Mouse (Mus musculus) MN1 (cell line): Measurements from ENCODE around the gene Rgs9.
A peak's percentile ranks its signal among the peaks of the same experiment; 100 is the strongest.

Experiments used
- DNase-seq: peaks from one replicate; pipeline ENCODE4 v3.0.0-alpha.2; 2016; ENCODE audit warnings: low spot score

Rgs9 gene

DNA sequence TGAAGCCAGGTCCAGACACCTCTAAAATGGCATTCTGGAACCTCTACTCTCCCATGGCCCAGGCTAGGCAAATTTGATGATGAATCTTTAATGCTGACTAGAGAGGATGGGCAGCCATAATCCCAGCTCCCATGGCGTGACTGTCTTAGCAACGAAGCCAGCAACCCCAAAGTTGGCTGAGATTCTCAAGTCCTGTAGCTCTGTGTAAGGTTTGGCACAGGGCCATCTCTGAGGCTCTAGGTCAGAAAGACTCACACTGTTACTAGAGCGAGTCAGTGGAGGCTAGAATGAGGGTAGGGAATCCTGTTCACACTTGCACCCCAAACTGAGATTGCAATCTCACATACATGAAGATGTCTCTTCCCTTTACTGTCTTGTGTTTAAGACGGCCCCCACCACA lies 57.8 kb downstream of the Rgs9 start:
- peak; percentile 62 for DNase-seq

- DNase-seq = no peak
These were observed 59.3 kb downstream of the Rgs9 start for GRCm38 (mm10) chr11:109238671-109239070.

DNA sequence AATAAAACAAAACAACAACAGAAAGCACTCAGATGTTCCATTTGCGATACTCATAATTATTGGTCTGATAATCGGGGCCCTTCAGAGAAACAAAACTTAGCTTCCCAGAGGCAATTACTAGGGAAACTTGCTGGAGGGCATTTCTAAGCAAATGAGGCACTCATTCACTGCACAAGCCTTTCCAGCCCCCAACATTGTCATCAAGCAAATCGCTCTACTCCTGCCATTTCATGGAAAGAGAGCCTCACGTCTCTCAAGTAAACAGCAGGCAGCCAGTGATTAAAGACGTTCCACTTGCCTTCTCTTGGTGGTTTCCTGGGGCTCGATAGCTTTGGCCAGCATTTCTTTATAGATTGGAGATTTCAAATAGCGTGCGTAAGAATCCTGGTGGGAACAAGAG lies 60.1 kb downstream of the Rgs9 start:
- no peak for DNase-seq

- DNase-seq = no peak
These were observed 64.3 kb downstream of the Rgs9 start for GRCm38 (mm10) chr11:109233627-109234026.

GRCm38 (mm10) chr11:109232811-109233210 lies 65.1 kb downstream of the Rgs9 start:
- DNase-seq = no peak

DNA sequence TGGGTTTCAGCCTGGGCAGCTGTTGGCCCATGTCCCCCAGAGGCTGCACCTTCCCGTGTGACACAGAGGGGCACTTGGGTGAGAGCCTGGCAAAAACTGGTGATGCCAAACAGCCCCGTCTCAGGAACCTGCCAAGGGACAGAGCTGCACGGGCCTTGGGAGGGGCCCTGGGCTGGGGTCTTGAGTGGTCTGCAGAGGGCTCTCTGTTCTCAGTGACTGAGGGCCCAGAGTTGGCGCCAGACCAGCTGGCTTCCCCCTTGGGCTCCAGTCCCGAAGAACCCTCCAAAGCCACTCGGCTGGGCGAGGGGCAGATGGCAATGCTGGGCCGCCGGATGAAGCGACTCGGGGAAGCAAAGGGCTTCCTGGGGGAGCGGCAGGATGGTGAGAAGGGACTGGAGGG lies 70.8 kb downstream of the Rgs9 start:
- no peak for DNase-seq

DNA sequence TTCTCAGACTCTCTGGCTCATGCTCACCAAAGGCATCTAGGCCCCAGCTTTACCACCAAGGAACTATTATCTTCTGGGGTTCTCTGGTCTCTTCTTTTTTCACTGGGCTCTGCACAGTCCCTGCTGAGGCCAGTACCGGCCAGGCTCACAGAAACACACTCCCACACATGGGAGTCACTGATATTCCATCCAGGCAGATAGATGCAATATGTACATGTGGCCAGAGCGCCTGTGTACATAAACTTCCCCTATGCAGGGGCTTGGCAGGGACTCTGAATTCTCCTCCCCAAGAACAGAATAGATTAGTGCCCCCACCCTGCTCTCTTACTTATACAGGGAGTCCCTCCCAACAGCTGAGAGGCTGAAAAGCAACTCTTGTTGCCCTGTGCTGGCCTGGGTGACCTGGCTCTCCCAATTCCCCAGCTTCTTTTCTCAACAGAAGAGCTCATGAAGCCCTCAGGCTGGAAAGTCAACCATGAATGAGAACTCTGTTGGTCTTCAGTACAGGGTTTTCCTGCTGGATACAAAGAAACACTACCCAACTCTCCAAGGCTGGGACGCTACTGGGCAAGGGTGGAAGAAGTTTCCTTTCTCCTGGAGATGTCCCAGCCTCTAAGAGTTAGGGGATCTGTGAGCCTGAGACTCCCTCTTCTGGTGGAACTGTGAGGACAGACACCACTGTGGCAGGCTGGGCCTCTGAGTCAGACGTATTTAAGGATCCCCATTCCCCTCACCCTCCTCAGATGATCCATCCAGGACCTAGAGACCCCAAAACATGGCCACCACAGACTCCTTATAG lies 76.5 kb downstream of the Rgs9 start:
- DNase-seq = peak; percentile 14

- no peak for DNase-seq
These were observed 79.1 kb downstream of the Rgs9 start for GRCm38 (mm10) chr11:109218722-109219430.

- DNase-seq = no peak
These were observed 79.9 kb downstream of the Rgs9 start for GRCm38 (mm10) chr11:109217827-109218536.

DNA sequence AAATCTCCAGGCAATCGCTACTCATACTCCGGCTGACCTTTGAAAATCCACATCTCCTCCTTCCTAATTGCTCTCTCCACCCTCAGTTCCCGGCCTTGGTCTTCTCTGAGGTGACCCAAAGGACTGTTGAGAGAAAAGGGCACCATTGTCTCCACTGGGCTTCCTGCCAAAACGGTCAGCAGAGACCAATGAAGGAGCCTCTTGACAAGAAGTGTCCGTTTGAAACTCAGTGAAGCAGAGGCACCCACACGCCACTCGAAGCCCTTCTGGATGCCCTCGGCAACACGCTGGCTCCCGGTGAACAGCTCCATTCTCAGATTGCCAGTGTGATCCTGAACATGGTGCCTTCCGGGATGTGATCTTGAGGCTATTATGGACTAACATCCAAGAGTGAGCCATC lies 87.2 kb downstream of the Rgs9 start:
- DNase-seq = no peak

DNA sequence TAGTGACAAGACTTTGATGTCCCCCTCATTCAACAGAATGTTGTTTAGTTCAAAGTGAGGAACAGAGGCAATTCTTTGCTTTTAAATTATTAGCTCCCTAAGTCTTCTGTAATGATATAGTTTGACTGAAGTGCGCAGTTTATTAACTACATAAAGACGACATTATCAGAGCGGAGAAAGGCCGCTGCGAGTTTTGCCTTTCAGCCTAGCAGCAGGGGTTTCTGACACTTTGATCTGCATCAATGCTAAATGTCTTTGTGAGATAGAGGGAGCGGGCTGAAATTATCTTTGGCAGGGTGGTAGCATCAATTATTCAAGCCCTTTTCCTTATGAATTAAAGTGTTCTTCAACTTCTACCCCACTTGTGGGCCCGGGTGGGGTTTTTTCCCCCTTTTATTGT lies 87.6 kb downstream of the Rgs9 start:
- DNase-seq = no peak

DNA sequence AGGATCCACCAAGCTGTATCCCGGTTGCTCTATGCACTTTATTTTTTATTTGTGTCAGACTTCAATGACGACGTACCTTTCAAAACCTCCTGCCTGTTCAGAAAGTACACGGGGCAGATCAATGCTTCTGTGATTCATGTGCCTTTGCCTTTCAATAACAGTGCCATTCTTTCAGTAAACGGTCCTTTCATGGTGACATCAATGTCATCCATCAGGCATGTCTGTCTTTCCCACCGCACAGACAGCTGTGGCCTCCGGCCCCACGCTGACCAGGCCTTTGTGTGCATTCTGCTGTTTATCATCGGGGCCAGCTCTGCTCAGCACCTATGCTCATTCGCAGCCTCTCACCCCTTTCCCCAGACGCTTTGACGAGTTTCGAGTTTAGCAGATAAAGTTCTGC lies 91.2 kb downstream of the Rgs9 start:
- DNase-seq = no peak

GRCm38 (mm10) chr11:109206028-109206427 lies 91.9 kb downstream of the Rgs9 start:
- no peak for DNase-seq

- DNase-seq = no peak
These were observed 98.2 kb downstream of the Rgs9 start for GRCm38 (mm10) chr11:109199612-109200293.

DNA sequence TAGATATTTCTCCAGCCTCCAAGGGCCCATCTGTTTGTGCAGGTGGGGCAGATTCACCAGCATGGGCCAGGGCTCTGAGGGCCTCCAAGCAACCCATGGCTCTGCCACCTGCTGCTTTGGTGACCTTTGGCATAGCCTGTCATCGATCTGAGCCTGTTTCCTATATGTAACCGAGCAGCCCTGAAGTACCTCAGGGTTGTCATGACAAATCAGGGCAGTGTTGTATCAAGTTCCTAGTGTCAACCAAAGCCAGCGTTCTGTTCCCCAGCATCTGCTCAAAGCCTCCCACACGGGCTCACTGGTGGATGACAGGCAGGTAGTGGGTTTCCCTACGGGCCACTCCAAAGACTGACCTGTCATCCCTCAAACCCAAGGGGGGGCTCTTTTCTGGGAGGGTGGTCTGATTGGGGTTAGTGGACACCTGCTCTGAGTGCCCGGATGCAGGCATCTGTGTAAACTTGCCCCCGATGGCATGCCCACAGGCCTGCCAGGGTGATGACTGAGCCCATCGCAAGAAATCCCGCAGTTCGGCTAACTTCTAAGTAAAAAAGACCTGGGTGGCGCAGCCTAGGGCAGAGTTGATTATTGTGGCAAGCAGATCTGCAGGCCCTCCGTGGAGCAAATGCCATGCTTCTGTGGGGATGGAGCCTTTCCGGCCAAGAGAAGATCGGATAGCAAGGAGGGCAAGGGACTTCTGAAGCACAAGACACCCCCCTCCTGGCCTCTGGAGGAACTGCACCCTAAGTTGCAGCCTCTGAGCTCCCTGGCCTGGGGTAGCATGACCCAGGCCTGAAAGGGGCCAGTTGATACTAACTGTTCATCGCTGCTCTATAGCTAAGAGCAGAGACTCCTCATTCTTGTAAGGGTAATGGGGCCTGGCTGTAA lies 105.0 kb downstream of the Rgs9 start:
- DNase-seq = peak; percentile 61

DNA sequence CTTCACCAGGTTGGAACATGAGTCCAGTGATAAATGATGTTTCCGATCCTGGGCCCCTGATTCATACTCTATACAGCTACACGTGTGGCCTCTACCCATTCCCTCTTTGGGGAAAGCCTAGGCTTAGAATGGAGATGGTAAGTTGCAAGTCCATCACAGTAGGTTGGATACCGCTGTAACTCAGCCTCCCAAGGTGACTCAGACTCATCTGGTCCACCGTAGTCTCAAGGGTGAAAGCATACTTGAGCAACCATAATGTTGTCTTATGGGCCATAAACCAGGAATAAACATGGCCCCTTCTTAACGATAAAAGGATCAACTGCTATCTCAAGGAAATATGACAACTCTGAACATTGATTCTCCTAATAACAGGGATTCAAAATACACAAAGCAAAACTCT lies 109.7 kb downstream of the Rgs9 start:
- no peak for DNase-seq

GRCm38 (mm10) chr11:109187631-109188184 lies 110.2 kb downstream of the Rgs9 start:
- DNase-seq = peak; percentile 10

GRCm38 (mm10) chr11:109181118-109181517 lies 116.8 kb downstream of the Rgs9 start:
- no peak for DNase-seq

DNA sequence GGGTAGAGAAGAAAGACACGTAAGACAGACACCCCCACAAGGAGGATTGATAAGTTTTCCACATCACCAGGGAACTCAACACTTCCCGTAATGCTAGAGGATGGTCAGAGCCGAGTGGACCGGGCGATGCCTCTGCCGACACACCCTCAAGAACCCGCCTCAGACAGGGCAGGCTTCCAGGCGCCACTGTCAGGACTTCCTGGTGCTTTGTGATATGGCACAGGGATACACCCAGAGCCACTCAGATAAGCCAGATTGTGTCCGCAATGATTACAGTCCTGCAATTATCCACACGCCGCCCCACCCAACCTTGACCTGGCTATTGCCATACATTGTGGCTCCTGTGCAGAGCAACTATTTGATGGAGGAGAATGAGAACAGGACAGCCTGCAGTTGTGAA lies 117.6 kb downstream of the Rgs9 start:
- DNase-seq = no peak

DNA sequence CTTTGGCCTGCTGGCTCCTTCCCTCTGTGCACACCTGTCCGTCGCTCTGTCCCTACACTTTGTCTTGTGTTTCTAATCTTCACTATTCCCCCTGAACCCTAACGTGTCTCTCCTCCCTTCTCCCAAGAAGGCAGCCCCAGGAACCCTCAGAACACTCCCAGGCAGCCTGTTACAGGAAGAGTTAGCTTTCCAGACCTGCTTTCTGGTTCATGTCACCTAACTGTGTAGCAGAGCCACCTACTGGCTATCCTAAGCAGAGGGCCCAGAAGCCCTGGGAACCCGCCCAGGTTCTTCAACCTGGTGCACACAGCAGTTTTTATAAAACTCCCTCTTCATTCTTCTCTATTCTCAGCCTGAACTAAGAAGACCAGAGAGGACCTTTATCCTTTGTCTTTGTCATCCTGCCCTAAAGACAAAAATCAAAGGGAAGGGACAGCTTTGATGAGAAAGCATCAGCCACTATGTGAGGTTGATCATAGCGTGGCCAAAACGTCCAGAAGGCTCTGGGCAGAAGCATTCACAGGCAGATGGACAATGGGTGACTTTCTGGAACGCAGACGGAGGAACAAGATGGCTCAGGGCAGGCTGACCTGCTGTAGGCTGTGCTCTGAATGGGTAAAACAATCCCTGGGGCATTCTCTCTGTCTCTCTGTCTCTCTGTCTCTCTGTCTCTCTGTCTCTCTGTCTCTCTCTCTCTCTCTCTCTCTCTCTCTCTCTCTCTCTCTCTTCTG lies 119.0 kb downstream of the Rgs9 start:
- peak; percentile 46 for DNase-seq
